Mouse (Mus musculus) limb, embryonic 10.5 days (tissue): ENCODE data around the gene Cbr3. TPM values are rescaled to one million over a fixed set of nuclear protein-coding genes. Genes with fewer than 3 reads are reported as not detected.

Experiments used
- DNase-seq: peaks from one replicate; pipeline ENCODE4 v3.0.0-alpha.2; 2017; ENCODE audit warnings: low spot score
- H3K27ac ChIP-seq: fragments of 300-500 bp; sonication (generic); 2 replicates; pipeline ENCODE4 v1.5.1; 2016; ENCODE audit warnings: mild to moderate bottlenecking
- H3K27me3 ChIP-seq: fragments of 300-500 bp; sonication (generic); 2 replicates; pipeline ENCODE4 v1.6.1; 2016; ENCODE audit warnings: low read depth, mild to moderate bottlenecking; ENCODE audit not compliant: poor library complexity, severe bottlenecking
- H3K36me3 ChIP-seq: fragments of 300-500 bp; sonication (generic); 2 replicates; pipeline ENCODE4 v1.6.1; 2016; ENCODE audit warnings: mild to moderate bottlenecking, moderate library complexity
- H3K4me1 ChIP-seq: fragments of 300-500 bp; sonication (generic); 2 replicates; pipeline ENCODE4 v1.6.1; 2016
- H3K4me3 ChIP-seq: fragments of 300-500 bp; sonication (generic); 2 replicates; pipeline ENCODE4 v1.5.1; 2016; ENCODE audit warnings: mild to moderate bottlenecking, moderate library complexity
- H3K9me3 ChIP-seq: fragments of 300-500 bp; sonication (generic); replicated peaks from 2 replicates; pipeline ENCODE4 v1.6.1; 2016; ENCODE audit warnings: mild to moderate bottlenecking
- WGBS: fragments of 180-500 bp; shearing (Covaris S2); methylation state at CpG from one replicate; pipeline ENCODE4 v1.1.7; 2016; 5-methylcytosine and 5-hydroxymethylcytosine counted together
- polyA plus RNA-seq: library from polyadenylated mRNA; unstranded; fragments of >200 nt; fragmentation: Nextera tagmentation; extraction: Ambion mirVana; gene quantifications from 2 replicates; pipeline ENCODE4 v1.2.1, GENCODE M21; 2016

Gene Cbr3
- polyA plus RNA-seq, 1 experiment from 2014 or later, result 0.60 TPM

DNA sequence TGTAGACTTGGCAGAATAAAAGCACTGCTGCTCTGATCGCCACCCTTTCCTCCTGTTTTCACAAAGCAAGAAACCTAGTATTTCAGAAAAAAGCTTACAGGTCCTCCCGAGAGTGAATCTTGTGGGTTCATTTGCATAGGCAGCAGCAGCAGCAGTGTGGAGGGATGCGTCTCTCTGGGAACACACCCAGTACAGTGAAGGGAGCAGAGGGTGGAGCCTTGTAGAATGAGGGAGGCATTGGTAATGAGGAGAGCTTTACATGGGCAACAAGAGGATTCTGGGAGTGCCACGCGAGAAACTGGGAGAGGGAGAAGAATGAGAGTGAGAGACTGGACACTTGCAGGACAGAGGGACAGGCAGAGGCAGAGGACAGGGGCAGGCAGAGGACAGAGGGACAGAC lies 31.4 kb downstream of the Cbr3 start:
- Histone ChIP-seq H3K9me3 (no peaks in the 10 kb centered on the region), H3K4me1 (peaks cover 24% of the 10 kb centered on the region), H3K27me3 (peaks cover 30% of the 10 kb centered on the region), H3K36me3 (no peaks in the 10 kb centered on the region), H3K4me3 (no peak overlapping the region), H3K27ac (no peak overlapping the region)
- DNase-seq, result no peak
- 38% methylated on average over 5 of the region's 5 CpGs for WGBS

GRCm38 (mm10) chr16:93715826-93716225 lies 32.8 kb downstream of the Cbr3 start:
- H3K27ac ChIP-seq, result no peak overlapping the region
- peaks cover 30% of the 10 kb centered on the region for H3K27me3 ChIP-seq
- no peak overlapping the region for H3K4me3 ChIP-seq
- 90% methylated on average over 6 of the region's 6 CpGs for WGBS
- H3K36me3 ChIP-seq, result no peaks in the 10 kb centered on the region
- no peaks in the 10 kb centered on the region for H3K9me3 ChIP-seq
- peaks cover 24% of the 10 kb centered on the region for H3K4me1 ChIP-seq
- no peak for DNase-seq

GRCm38 (mm10) chr16:93717299-93717703 lies 34.3 kb downstream of the Cbr3 start:
- Histone ChIP-seq H3K4me3 (no peak overlapping the region), H3K9me3 (no peaks in the 10 kb centered on the region), H3K4me1 (peaks cover 21% of the 10 kb centered on the region), H3K36me3 (no peaks in the 10 kb centered on the region), H3K27ac (no peak overlapping the region), H3K27me3 (peaks cover 26% of the 10 kb centered on the region)
- DNase-seq, result no peak
- WGBS, result 20% methylated on average over 5 of the region's 5 CpGs

DNA sequence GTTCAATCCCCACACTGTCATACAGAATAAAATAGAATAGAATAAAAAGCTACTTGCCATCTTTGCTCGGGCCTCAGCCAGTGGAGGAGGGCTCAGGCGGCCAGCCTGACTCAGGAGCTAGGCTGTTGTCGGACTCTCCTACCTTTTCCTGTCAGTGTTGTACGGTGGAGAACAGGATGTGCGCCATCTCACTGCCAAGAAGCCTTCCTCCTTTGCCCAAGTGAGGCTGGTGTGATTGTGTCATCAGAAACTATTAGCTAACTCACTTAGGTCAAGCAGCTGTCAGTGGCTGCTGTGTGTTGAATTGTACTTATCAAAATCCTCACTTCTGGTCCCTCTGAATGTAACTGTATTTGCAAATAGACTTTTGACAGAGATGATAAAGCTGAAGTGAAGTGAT lies 38.8 kb downstream of the Cbr3 start:
- 82% methylated on average over 5 of the region's 5 CpGs for WGBS
- H3K4me3 ChIP-seq, result no peak overlapping the region
- no peaks in the 10 kb centered on the region for H3K9me3 ChIP-seq

GRCm38 (mm10) chr16:93722476-93722875 lies 39.5 kb downstream of the Cbr3 start:
- Histone ChIP-seq H3K9me3 (no peaks in the 10 kb centered on the region), H3K4me3 (no peak overlapping the region), H3K4me1 (peaks cover 1% of the 10 kb centered on the region; the same call in 1 of the 2 replicates), H3K36me3 (no peaks in the 10 kb centered on the region), H3K27ac (no peak overlapping the region), H3K27me3 (no peaks in the 10 kb centered on the region)
- 81% methylated on average over 2 of the region's 2 CpGs for WGBS
- no peak for DNase-seq

More for the DNA sequence above, 38.8 kb downstream of the Cbr3 start:
- Histone ChIP-seq H3K27ac (no peak overlapping the region), H3K36me3 (no peaks in the 10 kb centered on the region), H3K27me3 (no peaks in the 10 kb centered on the region), H3K4me1 (peaks cover 8% of the 10 kb centered on the region)
- DNase-seq, result no peak

- Histone ChIP-seq H3K4me1 (0 out of 2 replicates have a peak, but pooled peaks cover 3% of the 10 kb centered on the region), H3K27ac (no peak overlapping the region), H3K4me3 (no peak overlapping the region), H3K36me3 (no peaks in the 10 kb centered on the region), H3K27me3 (no peaks in the 10 kb centered on the region), H3K9me3 (no peaks in the 10 kb centered on the region)
- WGBS, result 65% methylated on average over 8 of the region's 8 CpGs
- no peak for DNase-seq
Measured at GRCm38 (mm10) chr16:93725417-93726144, 42.6 kb downstream of the Cbr3 start.

DNA sequence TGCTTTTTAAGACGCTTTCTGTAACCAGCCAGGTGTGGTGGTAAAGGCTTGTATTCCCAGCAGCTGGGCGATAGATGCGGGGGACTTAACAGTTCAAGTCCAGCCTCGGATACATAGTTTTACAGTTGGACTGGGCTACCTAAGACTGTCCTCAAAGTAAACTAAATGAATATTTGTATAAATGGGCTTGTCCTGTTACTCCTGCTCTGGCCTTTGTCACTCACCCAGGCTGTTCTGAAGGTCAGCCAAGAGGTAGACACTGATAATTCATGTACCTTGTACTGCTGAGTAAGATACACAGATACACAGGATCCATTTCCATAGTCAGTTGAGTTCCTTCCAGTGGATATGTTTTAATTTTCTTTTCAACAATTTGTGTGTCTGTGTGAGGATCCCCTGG lies 43.2 kb downstream of the Cbr3 start:
- Histone ChIP-seq H3K36me3 (no peaks in the 10 kb centered on the region), H3K4me3 (no peak overlapping the region), H3K27me3 (no peaks in the 10 kb centered on the region), H3K9me3 (no peaks in the 10 kb centered on the region), H3K4me1 (0 out of 2 replicates have a peak, but pooled peaks cover 3% of the 10 kb centered on the region), H3K27ac (no peak overlapping the region)
- 91% methylated on average over 4 of the region's 4 CpGs for WGBS
- DNase-seq, result no peak

DNA sequence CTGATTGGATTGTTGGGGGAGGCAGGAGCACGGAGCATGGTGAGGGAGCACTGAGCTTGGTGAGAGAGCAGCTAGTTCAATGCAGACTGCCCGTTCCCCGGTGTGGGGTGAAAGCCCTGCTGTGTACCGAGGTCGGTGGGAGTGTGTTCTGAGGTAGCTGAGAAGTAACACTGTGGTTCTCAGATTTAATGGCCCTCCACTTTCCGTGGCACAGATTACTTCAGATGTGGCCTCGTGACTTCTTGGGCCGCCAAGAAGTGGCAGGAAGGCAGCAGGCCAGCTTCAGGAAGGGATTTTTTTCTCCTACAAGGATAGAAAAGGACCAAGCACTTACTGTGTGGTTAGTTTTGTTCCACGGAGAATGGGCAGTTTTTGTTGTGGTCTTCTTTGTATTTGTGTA lies 45.7 kb downstream of the Cbr3 start:
- Histone ChIP-seq H3K4me3 (no peak overlapping the region), H3K36me3 (no peaks in the 10 kb centered on the region), H3K27me3 (no peaks in the 10 kb centered on the region), H3K27ac (no peak overlapping the region), H3K4me1 (0 out of 2 replicates have a peak, but pooled peaks cover 3% of the 10 kb centered on the region), H3K9me3 (no peaks in the 10 kb centered on the region)
- no peak for DNase-seq
- 84% methylated on average over 9 of the region's 9 CpGs for WGBS

- no peak overlapping the region for H3K4me3 ChIP-seq
- 89% methylated on average over 23 of the region's 23 CpGs for WGBS
- H3K27me3 ChIP-seq, result no peaks in the 10 kb centered on the region
- DNase-seq, result no peak
- H3K27ac ChIP-seq, result no peak overlapping the region
- H3K36me3 ChIP-seq, result no peaks in the 10 kb centered on the region
- 0 out of 2 replicates have a peak, but pooled peaks cover 10% of the 10 kb centered on the region for H3K4me1 ChIP-seq
- H3K9me3 ChIP-seq, result no peaks in the 10 kb centered on the region
Measured at GRCm38 (mm10) chr16:93729801-93730721, 47.0 kb downstream of the Cbr3 start.

DNA sequence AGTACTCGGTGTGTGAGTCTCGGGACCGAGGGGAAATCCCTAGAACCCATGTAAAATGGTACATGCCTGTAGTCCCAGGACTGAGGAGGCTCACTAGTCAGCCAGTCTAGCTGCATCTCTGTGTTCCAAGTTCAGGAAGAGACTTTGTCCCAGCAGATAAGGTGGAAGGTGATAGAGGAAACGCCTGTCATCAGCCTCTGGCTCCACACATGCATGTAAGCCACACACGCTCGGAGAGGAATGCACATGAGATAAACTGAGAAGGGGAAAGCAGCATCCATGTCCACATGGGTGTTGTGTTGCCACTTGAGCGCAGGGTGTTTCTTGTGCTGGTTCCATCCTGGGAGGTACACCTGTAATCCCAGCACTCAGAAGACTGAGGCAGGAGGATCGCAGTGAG lies 48.3 kb downstream of the Cbr3 start:
- no peak overlapping the region for H3K4me3 ChIP-seq
- no peaks in the 10 kb centered on the region for H3K27me3 ChIP-seq
- no peaks in the 10 kb centered on the region for H3K36me3 ChIP-seq
- 0 out of 2 replicates have a peak, but pooled peaks cover 10% of the 10 kb centered on the region for H3K4me1 ChIP-seq
- WGBS, result 90% methylated on average over 8 of the region's 8 CpGs
- no peak overlapping the region for H3K27ac ChIP-seq
- no peak for DNase-seq
- H3K9me3 ChIP-seq, result no peaks in the 10 kb centered on the region

- no peaks in the 10 kb centered on the region for H3K36me3 ChIP-seq
- H3K27ac ChIP-seq, result no peak overlapping the region
- H3K27me3 ChIP-seq, result no peaks in the 10 kb centered on the region
- no peak overlapping the region for H3K4me3 ChIP-seq
- 0 out of 2 replicates have a peak, but pooled peaks cover 10% of the 10 kb centered on the region for H3K4me1 ChIP-seq
- no peak for DNase-seq
- H3K9me3 ChIP-seq, result no peaks in the 10 kb centered on the region
- 80% methylated on average over 18 of the region's 18 CpGs for WGBS
Measured at GRCm38 (mm10) chr16:93732875-93733569, 50.0 kb downstream of the Cbr3 start.

DNA sequence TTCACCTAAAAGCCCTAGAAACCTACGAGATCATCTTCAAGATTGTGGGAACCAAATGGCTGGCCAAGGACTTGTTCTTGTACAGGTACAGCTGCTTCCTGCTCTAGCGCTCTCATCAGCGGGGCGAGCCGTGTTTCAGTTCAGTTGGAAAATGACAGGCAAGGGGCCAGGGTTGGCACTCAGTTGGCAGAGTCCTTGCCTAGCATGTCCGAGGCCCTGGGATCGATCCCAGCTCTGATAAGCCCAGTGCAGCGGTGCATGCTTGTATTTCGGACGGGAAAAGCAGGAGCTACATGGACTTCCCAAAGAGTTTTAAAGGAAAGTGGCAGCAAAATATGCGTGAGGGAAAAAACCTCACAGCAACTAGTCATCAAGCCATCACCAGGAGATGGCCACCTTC lies 56.2 kb downstream of the Cbr3 start:
- Histone ChIP-seq H3K27ac (no peak overlapping the region), H3K27me3 (no peaks in the 10 kb centered on the region), H3K9me3 (no peaks in the 10 kb centered on the region), H3K36me3 (no peaks in the 10 kb centered on the region), H3K4me3 (no peak overlapping the region), H3K4me1 (0 out of 2 replicates have a peak, but pooled peaks cover 10% of the 10 kb centered on the region)
- WGBS, result 95% methylated on average over 11 of the region's 11 CpGs
- DNase-seq, result no peak
